Mouse (Mus musculus): ENCODE measurements around the gene Grtp1. TPM values are rescaled to one million over a fixed set of nuclear protein-coding genes. Genes with fewer than 3 reads are reported as not detected.

Grtp1 gene
- total and polyA plus RNA-seq, 3 experiments = 10.1 to 16.4 (median 10.8) TPM

DNA sequence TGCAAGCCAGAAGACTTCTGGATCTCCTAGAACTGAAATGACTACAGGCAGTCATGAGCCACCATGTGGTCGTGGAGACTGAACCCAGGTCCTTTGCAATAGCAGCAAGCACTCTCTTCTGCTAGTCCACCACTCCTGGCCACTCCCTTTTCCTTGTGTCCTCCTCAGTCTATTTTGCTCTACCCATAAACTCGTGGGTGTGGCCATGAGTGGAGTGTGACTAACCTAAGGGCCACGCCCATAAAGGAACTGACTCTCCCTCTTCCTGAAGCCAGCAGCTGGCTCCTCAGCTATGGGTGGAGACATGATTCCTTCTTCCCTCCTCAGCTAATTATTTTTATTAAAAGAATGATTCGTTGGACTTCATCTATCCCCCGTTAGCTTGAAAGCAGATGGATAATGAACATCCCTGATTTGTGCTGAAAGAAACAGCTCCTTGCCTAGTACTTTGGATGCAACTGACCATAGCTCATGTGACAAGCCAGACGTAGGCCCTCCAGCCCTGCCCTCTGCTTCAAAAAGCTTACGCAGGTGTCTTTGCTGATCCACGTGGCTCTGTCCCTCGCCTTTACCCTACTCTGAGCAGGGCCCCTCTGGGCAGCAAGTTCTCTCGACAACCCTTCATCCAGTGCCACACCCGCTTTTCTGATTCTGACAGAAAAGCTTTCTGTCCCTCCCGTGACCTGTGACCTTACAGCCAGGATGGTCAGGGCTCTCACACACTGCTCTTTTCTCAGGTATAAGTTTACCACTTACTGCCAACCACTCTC, 4.1 kb upstream of the Grtp1 start:
- peak; percentile 57 for DNase-seq

DNA sequence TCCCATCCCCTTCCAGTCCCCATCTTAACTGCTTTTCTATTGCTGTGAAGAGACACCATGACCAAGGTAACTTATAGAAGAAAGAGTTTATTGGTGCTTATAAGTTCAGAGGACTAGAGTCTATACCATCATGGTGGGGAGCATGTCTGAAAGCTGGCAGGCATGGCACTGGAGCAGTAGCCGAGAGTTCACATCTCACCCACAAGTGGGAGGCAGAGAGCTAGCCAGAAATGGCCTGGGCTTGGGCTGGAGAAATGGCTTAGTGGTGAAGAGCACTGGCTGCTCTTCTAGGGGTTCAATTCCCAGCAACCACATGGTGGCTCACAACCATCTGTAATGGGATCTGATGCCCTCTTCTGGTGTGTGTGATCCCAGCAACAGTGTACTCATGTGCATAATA, 3.1 kb upstream of the Grtp1 start:
- no peak for DNase-seq

DNA sequence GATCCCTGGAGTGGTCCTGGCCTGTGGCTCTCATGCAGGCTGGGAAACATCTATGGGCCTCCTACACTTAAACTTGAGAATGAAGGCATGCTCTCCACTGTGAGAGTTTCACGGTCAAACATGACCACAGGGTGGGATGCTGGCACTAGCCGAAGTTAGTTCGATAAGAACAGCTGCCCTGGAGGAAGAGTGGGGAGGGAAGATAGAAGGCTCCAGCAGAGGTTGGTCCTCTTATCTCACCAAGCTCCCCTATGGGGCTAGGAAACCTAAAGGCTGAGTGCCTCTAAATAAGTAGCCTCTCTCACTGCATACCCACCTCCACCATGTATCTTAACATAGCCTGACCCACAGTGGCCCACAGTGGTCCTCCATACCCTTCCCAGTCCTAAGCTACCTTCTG, 2.4 kb upstream of the Grtp1 start:
- no peak for DNase-seq

DNA sequence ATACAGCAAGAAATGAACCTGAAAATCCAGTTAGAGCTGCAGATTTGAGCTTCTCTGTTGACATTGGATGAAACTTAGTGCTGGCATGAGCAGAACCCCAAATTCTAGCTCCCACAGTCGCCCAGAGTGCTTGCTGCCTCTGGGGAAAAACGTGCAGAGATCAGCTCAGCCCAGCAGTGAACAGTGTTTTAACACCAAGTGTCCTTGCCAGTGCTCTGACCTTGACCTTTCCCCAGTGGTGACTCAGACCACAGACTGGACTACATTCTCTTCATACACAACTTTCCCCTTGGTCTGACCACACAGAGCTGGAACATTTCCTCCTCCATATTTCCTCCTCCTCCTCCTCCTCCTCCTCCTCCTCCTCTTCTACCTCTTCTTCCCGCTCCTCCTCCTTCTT, 1.6 kb upstream of the Grtp1 start:
- DNase-seq = peak; percentile 85

DNA sequence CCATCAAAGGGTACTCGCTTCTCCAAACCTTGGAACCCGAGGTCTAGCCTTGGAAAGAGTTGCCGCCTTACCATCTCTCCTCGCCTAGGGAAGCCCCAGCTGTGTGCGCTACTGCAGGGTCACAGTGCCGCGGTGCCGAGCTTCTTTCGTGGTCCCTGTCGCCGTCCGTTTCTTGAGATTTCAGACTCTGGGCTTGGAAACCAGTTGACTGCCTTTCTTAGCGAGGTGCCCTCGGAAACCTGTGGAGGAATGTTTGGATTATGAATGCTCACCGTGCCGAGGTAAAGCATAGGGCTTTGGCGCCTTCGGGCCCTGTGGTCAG, 554 bp upstream of the Grtp1 start:
- no peak for DNase-seq

DNA sequence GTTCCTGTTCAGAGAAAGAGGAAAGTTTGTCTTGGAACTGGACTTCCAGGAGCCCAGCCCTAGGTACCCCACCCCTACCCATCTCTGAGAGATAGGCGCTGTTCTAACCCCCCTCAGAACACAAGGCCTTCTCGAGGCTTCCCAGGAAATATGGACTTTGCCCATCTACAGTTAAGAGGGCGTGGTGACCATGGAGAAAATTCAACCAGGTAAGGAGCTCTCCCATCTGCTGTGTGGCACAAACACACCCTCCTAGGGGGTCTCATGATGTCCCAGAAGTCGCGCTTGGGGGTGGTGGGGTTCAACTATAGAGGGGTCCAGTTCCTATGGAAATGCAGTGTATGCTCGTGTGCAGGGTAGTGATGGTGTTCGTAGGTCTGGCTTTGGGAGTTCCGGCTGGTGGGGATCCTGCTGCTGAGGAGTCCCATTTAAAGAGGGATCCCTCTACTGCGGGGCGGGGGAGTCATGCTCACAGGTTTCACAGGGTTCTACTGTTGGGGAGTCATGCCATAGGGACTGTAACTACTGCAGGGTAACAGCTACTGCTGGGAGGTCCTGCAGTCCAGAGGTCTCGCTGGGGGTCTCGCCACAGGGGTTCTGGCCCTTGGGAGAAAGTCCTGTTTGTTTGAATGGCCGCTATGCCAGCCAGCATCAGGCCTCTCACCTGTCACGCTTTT, 897 bp downstream of the Grtp1 start:
- DNase-seq = no peak

DNA sequence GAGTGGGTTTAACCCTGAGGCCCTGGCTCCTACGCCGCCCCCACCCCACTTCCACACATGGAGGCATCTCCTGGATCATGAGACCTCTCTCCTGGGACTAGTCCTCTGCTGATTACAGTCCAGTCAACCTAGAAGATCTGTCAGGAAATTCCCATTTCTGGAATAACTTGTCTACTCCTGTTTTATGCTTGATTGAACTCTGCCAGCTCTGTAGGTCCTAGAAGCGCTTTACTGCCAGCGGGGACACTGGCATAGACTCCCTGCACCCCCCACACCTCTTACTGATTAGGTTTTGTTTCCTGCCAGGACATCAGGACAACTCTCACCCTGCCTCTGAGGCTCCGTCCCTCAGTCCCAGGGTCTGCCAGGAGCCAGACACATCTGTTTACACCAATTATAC, 2.9 kb downstream of the Grtp1 start:
- DNase-seq = no peak

DNA sequence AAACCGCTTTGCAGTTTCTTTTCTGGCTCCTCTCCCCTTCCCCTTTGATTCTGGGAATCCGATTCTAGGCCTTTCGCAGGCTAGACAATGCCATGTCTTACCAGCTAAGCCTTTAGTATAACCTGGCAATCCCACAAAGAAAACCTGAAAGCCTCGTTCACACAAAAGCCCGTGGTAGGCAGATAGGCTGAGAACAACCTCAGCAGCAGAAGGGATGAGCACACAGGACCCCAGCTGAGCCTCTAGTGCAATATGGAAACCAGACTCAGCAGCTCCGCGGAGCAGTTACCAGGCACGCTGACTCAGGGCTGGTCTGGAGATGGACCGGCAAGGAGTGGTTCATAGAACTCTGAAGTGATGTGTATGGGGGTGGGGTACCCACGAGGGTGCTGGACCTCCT, 5.6 kb downstream of the Grtp1 start:
- no peak for DNase-seq

DNA sequence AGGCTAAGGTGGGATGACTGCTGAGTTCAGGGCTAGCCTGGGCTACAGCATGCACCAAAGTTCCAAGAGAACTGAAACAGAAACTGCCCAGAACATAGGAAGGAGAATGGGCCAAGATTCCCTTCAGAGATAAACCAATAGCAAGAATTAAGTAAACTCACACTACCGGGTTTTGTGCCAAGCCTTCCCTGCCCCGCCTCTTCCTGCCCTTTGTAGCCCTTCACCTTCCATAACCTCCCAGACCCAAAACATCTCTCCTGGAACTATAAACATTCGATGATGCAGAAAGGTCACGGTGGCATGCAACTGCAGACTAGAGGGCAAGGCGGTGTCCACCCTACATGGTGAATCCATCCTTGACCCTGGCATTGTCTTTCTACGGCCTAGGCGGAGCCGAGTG, 10.2 kb downstream of the Grtp1 start:
- DNase-seq = no peak

DNA sequence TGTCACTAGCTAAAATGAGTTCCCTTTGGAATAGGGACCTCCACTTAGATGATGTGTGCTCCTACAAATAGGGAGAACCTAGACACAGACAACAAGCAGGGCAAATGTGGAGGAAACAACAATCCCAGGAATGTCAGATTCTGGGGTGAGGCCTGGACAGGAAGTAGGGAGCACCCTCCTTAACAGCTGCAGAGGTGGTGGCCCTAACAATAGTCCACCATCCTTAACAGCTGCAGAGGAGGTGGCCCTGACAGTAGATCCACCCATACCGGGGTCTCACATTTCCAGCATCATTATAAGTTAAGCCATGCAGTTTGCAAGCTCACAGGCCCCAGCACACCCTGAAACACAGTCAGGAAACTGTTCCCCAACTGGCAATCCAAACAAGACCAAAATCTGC, 11.6 kb downstream of the Grtp1 start:
- DNase-seq = no peak

DNA sequence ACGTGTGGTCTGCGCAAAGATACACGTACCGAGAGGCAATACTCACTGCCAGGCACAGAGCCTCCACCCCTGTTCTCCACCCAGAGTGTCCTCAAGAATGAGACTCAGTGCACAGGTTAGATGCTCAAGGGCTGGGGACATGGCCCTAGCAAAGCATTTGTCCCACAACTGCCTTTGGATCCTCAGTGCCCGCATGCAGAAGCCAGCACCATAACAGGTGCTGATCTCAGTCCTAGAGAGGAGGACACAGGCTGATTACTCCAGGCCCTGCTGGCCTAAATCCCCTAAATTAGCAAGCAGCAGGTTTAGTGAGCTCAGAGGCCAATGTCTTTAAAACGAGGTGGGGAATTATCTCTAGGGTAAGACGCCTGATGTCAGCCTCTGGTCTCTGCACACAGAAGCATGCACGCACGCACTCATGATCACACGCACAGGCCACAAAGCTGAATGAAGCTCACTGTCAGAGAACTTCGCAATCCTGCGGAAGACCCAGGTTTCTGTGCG, 12.3 kb downstream of the Grtp1 start:
- DNase-seq = no peak

DNA sequence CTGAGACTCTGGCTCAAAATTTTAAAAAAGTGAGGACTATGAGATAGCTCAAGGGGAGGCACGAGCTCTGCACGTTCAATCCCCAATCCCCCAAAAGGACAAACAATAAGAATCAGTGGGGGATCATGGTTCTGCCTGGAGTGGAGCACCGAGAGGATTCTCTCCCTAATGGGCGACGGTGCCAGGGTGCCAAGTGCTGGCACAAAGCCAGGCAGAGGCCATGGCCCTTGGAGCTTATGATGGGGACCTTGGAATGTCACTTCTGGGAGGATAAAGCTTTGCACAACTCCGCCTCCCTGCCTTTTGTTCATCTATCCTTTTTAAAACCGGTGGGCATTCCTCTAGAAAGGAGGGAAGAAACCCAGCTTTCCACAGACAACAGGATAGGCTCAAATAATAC, 12.8 kb downstream of the Grtp1 start:
- DNase-seq = peak; percentile 65

DNA sequence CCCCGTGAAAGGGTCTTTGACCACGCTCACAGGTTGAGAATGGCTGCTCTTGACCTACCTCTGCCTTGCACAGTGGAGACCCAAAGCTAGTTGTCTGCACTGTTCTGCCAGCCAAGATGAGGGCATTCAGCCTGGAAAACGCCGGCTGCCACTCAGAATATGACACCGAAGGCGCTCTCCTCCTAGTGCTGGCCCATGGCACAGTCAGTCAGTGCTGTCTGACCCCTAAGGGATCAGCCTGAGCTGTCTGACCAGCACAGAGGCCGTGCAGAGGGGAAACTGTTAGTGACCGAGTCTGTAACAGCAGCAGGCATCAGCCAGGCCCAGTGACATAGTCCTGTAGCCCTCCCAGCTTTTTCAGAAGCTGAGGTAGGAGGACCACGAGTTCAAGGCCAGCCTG, 13.2 kb downstream of the Grtp1 start:
- DNase-seq = no peak

DNA sequence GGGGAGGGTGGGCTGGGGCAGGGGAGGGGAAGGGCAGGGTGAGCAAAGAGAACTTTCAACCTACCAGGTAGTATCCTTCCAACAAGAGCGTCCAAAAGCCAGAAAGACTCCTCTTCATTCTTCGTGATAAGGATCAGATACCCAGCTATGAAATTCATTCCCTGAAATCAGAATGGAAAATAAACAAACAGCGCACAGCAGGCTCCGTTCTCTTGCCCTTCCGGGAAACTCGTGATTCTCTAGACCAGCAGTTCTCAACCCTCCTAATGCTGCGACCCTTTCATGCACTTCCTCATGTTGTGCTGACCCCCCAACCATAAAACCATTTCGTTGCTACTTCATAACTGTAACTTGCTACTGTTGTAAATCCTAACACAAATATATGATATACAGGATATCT, 13.6 kb downstream of the Grtp1 start:
- DNase-seq = no peak

DNA sequence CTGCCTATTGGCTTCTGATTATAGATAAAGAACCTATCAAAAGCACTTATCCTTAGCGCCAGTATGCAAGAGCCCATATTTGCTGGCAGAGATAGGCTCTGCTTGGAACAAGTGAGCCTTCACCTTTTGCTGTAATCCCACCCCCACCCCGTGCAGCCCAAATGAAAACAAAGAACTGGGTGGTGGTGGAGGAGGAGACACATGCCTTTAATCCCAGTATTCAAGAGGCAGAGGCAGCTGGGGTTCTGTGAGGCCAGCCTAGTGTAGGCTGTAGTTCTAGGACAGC, 18.8 kb downstream of the Grtp1 start:
- DNase-seq = no peak

DNA sequence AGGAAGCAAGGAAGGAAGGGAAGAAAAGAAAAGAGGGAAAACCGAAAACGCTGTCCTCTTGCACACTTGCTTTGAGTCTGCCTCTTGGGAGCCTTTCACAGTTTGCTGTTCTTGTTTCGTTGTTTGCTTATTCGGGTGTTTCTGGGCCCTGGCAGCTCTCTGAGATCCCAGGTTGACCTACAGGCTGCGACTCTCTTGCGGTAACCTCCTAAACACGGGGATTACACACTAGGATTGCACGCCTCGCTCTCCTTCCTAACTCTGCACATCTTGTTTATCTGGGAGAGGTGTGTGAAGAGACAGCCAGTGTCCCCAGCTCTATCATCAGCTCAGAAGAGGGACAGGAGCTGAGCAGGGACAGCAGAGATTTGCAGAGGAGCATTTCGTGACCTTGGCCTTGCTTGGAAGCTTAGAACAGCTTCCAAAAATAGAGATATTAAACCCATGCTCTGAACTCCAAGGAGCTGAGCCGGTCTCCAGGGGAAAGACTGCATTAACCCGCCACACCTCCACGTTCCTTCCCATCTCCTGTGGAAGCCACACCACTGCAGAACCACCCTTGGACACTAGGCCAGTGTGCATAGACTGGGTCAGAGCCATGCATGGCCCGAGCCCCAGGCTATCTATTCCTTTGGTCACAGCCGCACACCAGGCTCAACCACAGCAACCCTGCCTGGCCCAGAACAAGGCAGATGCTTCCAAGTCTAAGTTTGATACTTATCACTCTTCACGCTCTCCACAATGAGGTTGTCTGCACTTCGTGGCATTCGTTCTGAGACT, 19.3 kb downstream of the Grtp1 start:
- peak; percentile 69 for DNase-seq

DNA sequence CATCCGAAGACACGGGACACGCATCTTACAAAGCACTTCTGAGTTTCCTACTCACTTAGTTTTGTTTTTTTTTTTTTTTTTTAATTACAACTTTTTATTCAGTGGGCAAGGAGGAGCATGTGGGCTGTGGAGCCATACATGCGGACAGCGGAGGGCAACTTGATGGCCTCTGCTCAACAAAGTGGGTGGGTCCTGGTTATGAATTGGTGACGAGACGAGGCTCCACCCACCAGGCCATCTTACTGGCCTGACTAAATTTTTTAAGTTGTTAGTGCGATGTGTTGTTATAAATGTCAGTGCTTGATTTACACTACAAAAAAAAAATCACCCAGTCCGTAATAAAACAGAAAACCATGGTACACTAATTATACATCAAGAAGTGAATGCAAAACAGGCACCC, 20.0 kb downstream of the Grtp1 start:
- no peak for DNase-seq

DNA sequence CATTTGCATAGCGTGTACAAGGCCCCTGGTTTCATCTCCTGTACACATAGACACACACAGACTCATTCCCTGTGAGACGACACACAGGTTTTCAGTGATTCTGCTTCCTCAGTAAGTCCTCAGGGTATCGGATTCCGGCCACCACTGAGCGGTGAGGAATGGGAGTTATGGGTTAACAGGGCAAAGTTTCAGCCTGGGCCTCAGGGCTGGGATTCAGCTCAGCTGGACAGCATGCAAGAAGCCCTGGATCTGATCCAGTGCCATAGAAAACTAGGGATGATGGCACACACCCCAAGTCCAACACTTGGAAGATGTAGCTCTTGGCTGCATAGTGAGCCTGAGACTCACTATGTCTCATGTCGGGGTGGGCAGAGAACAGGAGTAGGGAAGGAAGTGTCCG, 20.5 kb downstream of the Grtp1 start:
- DNase-seq = no peak

DNA sequence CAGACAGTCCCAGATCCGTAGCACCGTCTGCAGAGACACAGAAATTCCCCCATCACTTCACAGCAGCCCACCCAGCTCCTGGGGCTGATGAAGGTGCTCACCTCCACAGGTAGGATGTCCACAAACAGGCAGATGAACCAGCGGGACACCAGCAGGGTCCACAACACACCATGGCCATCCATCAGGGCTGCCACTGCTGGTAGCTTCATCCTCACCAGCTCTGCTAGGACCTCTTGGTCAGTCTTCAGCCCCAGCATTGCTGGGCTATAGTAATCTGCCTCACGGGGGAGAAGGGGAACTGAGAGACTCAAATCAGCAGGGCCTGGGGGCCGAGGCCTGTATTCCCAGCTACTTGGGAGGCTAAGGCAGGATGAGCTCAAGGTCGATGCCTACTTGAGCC, 20.9 kb downstream of the Grtp1 start:
- no peak for DNase-seq

DNA sequence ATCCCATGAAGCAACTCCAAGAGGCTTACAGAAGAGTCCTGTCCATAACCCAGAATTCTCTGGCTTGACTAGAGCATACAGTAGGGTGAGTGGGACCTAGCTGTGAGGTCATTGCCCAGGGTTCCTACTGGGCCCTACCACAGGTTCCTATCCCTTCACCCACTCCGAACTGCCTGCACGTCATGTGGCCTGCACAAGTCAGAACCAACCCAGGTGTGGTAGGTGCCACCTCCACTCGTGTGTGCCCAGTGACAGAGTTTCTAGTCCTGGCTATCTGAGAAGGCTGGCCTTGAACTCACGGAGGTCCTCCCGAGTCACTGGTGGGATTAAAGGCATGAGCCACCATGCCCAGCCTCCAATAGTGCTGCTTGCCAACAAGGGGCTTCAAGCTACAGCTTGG, 22.3 kb downstream of the Grtp1 start:
- DNase-seq = no peak

DNA sequence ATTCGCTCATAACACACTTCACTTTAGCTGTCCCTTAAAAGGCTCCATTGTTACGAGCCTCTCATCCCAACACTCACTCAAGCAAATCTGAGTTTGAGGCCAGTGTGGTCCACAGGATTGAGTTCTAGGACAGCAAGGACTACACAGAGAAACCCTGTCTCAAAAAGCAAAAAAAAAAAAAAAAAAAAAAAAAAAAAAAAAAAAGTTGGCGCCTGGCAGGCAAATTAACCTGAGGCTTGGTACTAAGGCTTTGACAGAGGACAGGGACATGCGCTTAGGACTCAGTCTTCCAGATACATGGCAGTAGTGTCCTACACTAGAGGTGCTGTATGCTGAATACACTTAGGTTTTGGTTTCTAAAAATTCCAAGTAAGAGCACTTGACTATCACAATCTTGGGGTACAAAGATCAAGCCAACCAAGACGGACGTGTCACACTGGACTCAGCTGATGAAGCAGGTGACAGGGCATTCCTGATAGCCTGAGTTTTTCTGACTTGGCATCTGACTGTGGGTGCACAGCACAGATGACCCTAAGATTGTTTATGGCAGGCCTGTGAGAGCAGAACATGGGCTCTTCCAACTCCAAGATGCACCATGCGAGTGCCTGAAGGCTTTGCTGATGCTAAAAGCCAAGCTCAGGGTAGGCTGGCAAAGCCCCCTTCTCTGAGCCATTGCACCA, 23.1 kb downstream of the Grtp1 start:
- no peak for DNase-seq

DNA sequence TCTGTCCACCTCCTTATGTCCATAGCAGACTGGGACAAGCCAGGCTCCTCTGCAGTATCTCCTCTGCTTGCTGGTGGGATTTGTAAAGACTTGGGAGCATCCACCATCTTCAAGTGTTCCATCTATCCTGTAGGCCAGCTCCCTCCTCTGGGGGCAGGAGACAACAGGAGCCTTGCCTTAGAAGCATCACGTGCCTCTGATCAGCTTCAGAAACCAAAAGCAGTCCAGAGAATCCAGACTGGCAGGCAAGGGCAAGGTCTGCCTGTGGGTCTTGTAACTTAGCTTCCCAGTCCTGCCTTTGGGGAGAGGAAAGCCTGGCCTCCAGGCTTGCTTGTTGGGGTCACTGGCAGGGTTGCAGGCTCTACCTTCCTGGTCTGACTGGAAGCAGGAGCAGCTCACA, 24.8 kb downstream of the Grtp1 start:
- DNase-seq = no peak

DNA sequence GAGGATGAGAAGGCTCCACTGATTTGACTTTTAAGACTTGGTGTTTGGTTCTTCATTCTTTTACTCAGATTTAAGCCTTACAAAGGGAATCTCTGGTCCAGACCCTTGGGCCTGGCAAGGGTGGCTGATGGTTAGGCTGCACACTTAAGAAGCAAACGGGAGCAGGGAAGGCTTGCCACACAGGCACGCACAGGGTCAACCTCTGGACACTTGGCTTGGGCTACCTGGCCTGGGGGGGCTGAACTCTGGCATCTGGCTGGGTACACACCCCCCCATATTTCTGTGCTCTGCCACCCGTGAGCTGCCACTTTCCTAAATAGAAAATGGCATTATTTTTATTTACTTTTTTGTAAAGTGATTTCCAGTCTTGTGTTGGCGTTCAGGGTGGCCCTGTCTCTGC, 25.6 kb downstream of the Grtp1 start:
- no peak for DNase-seq
